Mouse (Mus musculus): ENCODE data around the gene Grap.
A peak's percentile ranks its signal among the peaks of the same experiment; 100 is the strongest.
"Not testable (repeated sequence)": the region's sequence is repeated elsewhere in the genome, so short reads cannot be mapped to it uniquely, and the experiment has no call there.

The Grap gene

DNA sequence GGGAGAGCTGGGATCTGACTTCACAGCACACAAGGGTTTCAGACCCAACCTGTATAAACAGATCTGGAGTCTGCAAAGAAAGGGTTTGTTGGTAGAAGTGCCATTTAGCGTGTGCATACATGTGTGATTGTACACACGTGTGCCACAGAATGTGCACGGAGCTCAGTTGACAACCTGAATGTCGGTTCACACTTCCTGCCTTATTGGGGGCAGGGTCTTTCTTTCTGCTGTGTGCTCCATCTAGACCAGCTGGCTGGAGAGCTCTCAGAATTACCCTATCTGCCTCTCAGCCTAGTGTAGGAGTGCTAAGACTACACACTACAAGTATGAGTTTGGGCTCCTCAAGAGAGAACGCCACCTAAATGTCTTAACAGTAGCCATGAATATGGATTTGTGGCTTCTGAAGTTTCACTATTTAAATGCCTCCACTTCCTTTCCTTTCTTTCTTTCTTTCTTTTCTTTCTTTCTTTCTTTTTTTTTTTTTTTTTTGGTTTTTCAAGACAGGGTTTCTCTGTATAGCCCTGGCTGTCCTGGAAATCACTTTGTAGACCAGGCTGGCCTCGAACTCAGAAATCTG lies 13.4 kb upstream of the Grap start:
- DNase-seq: no peak

DNA sequence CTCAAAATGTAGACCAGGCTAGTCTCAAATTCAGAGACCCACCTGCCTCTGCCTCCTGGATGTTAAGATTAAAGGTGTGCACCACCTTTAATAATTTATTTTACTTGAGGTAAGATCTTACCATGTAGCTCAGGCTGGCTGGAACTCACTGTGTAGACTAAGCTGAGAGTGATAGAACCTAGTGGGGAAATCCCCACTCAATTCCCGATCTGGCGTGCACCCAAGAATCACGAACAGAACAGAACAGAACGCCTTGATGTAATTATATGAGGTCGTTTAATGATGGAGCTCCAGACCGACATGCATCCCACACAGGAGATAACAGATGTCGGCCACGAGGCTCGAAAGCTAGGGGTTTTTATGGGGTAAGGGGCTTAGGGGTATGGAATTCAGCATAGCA lies 12.5 kb upstream of the Grap start:
- DNase-seq: not testable (repeated sequence)

DNA sequence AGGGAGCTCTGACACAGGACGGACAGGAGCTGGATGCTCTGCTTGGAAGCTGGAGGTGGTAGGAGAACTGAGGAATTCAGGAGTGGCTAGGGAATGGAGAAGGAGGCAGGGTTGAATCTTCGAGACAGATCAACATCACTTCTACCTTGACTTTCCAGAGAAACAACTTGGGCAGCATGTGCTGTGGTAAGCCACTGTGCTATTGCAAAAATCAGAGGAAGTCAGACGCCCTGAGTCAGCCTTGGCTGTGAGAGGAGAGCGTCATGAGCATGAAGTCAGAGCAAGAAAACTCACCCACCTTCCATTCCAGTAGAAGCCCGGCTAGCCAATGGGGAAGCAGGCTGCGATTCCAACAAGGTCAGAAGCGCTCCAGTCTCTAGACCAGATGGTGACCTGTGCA lies 11.0 kb upstream of the Grap start:
- DNase-seq: no peak

DNA sequence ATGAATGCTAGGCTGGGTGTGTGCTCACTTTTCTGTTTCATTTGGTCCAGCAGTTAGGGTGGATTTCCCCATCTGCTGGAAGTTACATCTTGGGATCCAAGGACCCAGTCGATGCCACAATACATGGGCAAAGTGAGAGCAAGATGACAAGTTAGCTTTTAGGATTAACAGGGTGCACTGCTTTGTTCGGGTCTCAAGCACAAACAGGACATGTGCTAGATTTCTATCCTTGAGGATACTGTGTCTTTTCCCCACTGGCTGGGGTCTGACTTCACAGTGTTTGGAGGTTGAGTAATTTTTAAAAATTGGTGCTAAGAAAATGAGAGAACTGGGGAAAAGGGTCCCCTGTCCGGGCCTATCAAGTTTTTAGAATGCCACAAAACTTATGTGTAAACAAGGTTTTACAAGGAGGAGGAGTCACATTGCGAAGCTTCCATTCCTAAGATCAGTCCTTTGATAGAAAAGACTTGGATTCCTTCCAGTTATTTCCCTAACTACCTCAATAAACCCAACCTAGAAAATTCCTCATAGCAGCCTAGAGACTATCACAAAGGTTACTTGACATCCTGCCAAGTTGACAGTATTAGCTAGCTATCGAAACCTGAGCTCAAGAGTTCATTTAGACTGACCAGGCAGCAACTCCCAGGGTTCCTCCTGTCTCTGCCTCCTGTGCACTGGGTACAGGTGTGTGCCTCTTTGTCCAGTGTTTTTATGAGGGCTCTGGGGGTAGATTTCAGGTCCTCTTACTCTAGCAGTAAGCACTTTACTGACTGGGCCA lies 9.7 kb upstream of the Grap start:
- peak in 1 of 2 experiments; percentile 46 for DNase-seq

DNA sequence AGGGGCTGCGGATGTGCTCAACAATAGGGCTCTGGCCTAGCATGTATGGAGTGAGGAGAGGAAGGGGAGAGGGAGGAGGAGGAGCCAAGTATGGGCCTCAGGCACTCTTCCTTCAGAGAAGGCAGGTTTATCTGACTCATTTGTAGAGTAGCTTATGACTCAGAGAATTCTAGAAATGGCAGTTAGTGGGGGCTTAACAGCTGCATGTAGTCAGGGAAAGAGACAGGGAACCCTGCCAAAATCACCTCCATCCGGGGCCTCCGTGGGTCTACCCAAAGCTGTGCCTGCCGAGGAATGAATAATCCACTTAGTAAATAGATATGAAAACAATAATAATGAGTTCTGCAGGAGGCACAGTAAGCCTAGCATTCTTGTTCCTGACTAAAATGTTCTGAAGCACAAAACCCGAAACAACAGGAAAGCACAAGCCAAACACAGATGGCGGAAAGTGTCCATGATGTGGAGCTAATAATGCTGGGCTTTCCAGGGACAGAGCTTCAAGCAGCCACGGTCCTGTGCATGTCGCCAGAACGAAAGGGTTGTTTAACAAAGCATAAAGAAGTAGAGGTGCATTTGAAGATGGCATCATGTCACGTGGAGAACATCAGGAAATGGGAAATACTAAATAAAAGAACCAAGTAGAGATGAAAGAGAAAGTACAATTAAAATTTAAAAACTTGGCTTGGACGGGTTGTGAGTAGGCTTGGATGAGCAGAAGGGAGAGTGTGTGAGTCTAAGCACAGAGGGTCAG lies 8.3 kb upstream of the Grap start:
- no peak for DNase-seq

DNA sequence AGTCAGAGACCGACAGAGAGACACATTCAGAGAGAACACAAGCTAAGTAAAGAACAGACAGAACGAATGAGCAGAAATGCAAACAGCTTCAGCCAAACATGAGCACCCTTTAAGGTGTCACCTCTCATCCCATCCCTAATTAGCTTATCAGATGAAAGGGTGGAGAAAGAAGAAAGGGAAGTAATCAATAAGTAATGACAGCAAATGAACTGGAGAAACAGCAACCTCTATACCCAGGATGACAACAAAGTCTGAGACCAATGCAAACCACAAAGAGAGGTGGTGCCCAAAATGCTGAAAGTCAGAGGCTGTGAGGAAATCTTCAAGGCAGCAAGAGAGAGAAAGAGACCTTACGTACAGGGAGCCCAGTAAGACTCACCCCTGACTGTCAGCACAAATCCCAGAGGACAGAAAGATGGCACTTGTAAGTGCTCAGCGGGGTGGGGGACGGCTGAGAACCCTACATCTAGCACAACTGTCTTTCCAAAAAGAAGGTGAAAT lies 7.7 kb upstream of the Grap start:
- no peak for DNase-seq

DNA sequence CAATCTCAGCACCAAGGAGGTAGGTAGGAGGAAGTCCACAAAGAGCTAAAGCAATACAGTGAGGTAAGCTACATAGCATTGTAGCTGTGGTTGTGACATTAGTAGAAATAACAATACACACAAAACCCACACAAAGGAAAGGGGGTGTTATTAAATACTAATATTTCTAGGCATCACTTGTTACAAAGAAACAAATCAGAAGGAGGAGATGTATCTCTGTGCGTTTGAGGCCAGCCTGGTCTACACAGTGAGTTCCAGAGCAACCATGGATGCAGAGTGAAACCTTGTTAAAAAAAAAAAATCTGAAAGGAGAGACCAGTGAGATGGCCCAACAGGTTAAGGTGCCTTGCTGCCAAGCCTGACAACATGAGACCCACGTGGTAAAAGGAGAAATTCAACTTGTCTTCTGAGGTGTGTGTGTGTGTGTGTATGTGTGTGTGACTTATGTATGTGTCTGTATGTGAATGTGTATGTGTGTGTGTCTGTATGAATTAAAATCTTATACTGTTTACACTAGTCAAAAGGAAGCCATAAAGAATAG lies 6.5 kb upstream of the Grap start:
- no peak for DNase-seq

DNA sequence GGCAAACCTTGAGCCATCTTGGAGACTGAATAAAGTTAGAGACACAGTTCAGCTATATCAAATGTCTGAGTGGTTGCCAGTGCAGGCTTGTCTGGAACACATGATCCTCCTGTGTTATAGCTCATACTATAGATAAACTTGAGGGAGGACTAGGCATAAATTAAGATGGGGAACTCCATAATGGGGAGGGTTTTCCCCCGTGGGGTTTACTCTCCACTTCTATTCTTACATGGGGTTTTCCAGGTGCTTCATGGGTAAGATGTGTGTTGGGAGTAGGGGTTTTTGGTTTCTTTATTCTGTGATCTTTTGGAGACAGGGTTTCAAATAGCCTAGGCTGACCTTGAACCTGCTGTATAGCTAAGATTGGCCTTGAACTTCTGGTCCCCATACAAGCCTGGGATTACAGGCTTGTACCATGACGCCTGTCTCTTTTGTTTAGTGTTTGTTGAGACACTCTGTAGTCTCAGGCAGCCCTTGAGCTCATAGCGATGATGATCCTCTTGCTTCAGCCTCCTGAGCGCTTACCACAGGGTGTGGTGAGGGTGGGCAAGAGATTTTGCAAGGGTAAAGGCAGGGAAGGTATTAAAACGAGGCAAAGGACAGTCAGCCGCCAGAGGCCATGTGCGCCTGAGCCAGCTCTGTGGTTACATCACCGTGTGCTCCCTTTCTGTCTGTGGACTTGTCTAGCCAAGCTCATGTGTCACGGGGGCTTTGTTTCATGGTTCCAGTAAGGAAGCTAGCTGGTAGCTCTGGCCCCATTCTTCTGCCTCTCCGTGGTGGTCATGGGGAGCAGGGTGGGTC lies 5.8 kb upstream of the Grap start:
- DNase-seq: no peak

DNA sequence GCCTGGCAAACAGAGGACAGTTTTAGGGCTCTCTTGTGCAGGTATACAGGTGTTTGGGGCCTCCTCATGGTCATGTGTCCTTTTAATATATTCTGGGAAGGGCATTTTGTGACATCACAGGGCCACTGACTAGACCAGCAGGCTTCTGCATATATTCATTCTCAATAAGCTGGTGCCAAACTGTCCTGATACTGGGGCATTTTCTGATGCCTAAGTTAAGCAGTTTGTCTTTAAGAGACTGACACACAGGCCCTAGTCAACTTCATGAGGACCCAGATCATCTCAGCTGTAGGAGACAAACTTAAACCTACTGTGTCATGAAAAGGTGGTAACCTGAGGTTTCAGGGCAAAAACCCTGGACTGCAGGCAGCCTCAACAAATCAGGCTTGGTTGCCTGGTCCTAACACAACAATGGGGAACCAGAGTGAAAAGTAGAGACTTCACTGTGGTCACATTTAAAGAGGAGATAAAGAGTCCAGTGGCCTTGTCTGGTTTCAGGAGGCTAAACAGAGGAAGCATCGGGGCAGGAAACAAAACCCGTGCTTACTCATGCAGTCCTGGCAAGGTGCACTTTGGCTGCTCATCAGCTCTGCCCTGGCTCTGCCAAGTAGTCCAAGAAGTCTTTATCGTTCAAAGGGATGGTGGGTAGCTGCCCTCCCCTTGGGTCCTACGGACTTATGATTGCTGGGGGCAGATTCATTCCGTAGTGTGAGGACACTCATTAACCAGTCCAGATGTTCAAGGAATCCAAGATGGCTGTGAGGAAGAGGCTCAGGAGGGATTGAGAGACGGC lies 4.9 kb upstream of the Grap start:
- peak; percentile 63 to 68 for DNase-seq

DNA sequence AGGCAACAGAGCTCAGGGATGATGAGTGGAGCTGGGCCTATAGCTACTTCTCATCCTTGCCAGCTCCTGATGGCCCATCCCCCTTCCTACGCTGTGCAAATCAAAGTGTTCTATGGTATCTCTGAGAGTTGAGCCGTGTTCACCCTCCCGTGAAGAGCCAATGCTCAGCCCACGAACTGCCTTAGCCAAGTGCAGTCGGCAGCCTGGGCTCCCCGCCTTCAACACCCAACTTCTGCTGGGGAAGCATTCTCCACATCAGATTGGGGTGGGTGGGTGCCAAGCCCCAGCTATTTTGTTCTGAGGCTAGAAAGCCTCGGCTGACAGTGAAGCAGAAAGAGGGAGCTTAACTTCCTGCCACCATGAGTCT lies 4.3 kb upstream of the Grap start:
- no peak for DNase-seq

DNA sequence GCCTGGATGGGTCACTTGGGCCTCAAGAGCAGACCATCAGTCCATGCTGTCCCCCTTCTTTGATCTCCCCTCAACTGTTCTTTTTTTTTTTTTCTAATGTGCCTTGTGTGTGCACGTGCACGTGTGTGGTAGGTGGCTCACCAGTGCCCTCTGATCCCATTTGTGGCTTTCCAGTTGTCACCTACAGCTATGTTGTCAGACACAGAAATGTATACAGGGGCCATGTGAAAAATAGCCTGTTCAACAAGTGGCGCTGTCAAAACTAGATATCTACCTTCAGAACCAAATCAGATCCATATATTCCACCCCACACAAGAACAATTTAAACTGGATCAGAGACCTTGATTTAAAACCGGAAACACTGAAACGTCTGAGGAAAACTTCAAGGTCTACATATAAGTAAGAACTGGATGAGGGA lies 3.9 kb upstream of the Grap start:
- no peak for DNase-seq

DNA sequence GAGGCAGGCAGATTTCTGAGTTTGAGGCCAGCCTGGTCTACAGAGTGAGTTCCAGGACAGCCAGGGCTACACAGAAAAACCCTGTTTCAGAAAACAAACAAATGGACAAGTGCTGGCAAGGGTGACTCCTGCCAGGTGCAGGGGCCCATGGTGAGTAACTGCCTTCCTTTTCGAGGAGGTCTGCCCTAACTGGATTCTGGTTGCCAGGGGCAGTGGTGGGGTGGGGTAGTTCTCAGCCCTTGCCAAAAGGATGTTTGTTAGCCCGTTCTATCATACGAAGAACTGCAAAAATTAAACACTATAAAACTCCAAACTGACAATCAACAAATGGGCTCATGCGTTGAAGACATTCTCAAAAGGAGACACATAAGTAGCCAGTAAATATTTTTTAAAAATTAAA lies 3.4 kb upstream of the Grap start:
- no peak for DNase-seq

DNA sequence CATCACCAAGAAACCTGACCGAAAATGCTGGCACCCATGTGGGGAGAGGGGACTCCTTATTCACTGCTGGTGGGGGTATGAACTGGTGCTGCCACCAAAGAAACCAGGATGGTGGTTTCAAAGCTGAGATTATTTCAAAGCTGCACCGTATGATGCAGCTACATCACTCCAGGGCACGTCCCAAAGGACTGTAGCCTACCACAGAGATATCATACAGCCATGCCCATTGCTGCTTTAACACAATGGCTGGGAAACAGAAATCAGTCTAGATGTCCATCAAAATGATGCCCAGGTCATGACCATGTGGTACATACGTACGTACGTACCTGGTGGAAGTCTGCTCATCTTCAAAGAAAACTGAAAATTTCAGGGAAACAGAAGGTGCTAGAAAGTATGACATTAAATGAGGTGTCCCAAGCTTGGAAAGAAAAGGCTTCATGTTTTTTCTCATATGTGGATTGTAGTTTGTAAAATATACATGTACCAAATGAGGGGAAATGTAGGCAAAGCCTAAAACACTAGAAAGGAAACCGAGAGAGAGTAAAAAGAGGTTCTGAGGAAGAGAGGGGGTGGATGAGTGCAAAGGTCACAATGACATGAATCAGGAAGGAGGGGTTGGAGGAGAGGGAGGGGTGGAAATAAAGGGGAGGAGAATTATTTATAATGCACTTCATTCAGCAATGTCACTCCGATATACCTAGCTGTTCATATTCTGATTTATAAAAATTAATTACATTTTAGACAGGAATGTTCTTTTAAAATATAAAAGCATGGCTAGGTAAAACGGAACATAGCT lies 2.4 kb upstream of the Grap start:
- DNase-seq: no peak

DNA sequence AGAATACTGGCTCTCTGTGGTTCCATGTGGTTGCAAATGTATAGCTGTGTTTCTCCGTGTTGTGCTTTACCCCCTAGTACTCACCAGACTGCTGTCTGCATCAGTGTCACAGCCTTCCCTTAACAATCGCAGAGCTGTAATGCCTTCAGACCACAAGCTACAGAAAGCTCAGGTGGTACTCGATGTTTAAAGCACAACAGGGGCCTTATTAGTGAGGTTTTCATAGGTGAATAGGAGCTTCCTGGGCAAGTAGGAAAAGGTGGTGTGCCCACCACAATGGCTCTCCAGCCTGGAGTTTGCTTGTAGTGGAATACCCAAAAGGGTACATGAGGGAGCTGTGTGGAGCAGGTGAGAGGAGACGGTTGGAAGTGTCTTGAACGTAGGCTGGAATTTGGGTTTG lies 849 bp upstream of the Grap start:
- no peak for DNase-seq

DNA sequence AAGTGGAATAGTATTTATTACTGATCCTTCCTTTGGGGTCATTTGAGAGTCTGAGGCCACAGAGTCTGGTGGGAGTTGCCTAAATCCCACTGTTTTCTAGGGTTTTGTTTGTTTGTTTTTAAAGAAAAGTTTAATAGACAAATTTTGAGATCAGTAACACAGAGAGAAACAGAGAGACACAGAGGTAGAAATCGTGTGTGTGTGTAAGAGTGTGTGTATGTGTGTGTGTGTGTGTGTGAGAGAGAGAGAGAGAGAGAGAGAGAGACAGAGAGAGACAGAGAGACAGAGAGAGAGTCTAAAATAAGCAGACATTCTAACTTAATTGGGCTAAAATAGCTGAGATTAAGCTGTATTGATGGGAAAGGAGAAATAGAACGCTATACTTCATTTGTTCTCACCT lies 503 bp downstream of the Grap start:
- no peak for DNase-seq

DNA sequence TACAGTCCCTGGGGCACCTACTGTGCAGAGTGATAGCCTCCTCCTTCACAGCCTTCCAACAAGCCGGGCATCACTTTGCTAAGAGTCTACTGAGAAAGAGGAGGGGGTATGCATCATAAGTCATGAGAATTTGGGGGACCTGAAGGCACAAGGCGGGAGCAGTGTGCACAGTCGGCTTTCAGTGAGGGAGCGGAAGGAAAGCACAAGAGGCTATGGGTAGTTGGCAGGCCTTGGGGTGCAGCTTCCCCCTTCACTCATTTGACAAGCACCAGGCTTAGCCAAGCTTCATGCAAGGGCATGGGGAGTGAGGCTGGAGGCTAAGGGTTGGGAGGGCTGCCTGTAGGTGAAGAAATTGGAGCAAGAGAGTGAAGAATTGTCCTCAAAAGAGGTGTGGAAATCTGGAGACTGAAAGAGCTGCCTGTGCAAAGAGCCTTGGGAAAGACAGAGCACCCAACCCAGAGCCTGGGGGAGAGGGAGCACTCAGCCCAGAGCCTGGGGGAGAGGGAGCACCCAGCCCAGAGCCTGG lies 1.8 kb downstream of the Grap start:
- no peak for DNase-seq

DNA sequence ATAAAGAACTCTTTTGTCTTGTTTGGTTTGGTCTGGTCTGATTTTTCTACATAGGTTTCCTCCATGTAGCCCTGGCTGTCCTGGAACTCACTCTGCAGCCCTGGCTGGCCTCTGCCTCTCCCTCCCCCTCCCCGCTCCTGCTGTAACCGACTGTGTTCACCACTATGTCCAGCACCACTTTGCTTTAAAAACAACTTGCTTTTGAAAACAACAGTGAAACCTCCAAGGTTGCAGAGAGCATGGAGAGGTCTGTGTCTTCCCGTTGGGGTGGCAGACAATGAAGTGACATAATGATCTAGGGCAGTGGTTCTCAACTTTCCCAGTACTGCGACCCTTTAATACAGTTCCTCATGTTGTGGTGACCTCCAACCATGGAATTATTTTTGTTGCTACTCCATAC lies 2.6 kb downstream of the Grap start:
- DNase-seq: no peak

DNA sequence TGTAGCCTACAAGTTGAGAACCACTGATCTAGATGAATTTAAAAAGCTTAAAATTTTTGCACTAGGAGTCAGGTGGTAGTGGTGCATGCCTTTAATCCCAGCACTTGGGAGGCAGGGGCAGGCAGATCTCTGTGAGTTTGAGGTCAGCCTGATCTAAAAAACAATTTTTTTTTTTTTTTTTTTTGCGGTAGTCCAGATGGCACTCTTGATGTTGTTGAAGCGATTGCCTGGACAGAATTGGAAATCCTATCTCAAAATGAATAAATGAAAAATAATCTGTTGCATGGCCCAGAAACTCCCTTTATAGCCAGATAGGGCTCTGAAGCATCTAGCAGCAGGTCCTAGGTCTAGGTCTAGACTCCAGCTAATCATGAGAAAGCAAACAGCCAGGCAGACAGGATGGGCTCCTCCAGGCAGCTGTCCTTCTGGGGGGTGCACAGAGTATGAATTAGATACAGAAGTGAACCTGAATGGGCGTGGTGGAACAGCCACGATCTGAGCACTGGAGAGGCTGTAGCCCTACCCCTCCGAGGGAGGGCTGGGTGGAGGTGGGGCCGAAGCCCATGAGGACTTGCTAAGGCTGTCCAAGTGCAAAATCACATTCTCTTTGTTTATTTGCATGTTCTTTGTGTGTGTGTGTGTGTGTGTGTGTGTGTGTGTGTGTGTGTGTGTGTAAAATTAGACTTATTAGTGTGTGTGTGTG lies 3.2 kb downstream of the Grap start:
- no peak for DNase-seq

DNA sequence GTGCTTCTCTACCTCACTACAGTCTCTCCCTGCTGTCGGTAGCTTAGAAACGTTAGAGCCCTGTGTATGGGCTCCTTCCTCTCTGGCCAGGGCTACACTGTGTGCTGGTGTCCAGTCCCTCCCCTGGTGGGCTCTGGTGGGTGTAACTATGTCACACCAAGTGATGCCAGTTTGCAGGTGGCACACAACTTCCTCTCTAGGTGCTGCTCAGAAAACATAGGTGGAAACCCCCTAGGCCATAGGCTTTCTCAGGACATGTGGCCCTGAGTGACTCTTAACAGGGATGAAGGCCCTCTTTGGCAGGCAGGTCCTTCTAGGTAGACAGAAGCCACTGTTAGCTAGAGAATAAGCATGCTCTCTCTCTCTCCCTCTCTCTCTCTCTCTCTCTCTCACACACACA lies 4.4 kb downstream of the Grap start:
- DNase-seq: no peak

DNA sequence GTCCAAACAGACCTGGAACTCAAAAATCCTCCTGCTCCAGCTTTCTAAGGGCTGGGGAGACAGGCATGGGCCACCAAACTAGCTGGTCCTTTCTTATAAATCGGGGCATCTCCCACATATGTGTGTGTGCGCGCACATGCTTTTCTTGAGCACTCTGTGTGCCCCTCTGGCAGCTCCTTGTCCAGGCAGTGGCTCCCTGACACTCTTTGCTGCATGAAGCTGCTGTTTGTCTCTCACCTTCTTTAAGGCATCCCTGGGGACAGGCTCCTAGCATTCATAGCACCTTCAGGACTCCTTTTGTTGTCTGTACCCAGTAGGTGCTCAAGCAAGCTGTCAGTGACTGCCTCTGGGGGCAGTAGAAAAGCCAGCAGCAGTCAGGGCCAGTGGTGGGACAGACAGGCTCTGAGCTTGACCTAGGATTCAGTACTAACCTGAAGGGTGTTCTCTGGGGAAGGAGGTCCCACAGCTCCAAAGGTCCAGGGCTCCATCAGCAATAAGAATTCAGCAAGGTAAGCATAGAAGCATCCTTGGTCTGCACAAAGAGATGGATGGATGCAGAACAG lies 5.4 kb downstream of the Grap start:
- no peak for DNase-seq

All from kidney, postnatal 36 days (tissue).